Mouse (Mus musculus) kidney, embryonic 14.5 days (tissue): Measurements from ENCODE around the gene Arl8b. TPM values are rescaled to one million over a fixed set of nuclear protein-coding genes. Genes with fewer than 3 reads are reported as not detected.

Experiments
- ATAC-seq: fragments of 200-750 bp; cut with Nextera tagmentation; 2 replicates; pipeline ENCODE4 v1.8.0; 2017; ENCODE audit warnings: moderate number of reproducible peaks, mild to moderate bottlenecking, moderate TSS enrichment, moderate library complexity; ENCODE audit not compliant: low FRiP score, low TSS enrichment
- H3K27ac ChIP-seq: fragments of 300-500 bp; sonication (generic); 2 replicates; pipeline ENCODE4 v1.5.1; 2014; ENCODE audit warnings: low read depth, mild to moderate bottlenecking, low read length, moderate library complexity, mixed read lengths
- H3K27me3 ChIP-seq: fragments of 300-500 bp; sonication (generic); 2 replicates; pipeline ENCODE4 v1.6.1; 2014; ENCODE audit warnings: mild to moderate bottlenecking, low read length; ENCODE audit not compliant: control insufficient read depth, insufficient read depth
- H3K36me3 ChIP-seq: fragments of 300-500 bp; sonication (generic); 2 replicates; pipeline ENCODE4 v1.6.1; 2014; ENCODE audit warnings: low read length, mixed read lengths; ENCODE audit not compliant: control insufficient read depth, insufficient read depth
- H3K4me1 ChIP-seq: fragments of 300-500 bp; sonication (generic); 2 replicates; pipeline ENCODE4 v1.6.1; 2014; ENCODE audit warnings: low read length, mixed read lengths; ENCODE audit not compliant: control insufficient read depth, insufficient read depth
- H3K4me2 ChIP-seq: fragments of 300-500 bp; sonication (generic); replicated peaks from 2 replicates; pipeline ENCODE4 v1.6.1; 2014; ENCODE audit warnings: low read depth, mild to moderate bottlenecking, low read length
- H3K4me3 ChIP-seq: fragments of 300-500 bp; sonication (generic); 2 replicates; pipeline ENCODE4 v1.5.1; 2014; ENCODE audit warnings: mild to moderate bottlenecking, low read length
- H3K9ac ChIP-seq: fragments of 300-500 bp; sonication (generic); 2 replicates; pipeline ENCODE4 v1.6.1; 2014; ENCODE audit warnings: low read depth, mild to moderate bottlenecking, low read length, moderate library complexity
- H3K9me3 ChIP-seq: fragments of 300-500 bp; sonication (generic); 2 replicates; pipeline ENCODE4 v1.6.1; 2016; ENCODE audit warnings: low read length; ENCODE audit not compliant: control insufficient read depth
- WGBS: fragments of 180-500 bp; shearing (Covaris S2); extraction: QIAGEN DNeasy Blood & Tissue Kit; methylation state at CpG from one replicate; pipeline ENCODE4 v1.1.7; 2014; 5-methylcytosine and 5-hydroxymethylcytosine counted together
- polyA plus RNA-seq: library from polyadenylated mRNA; unstranded; fragments of >200 nt; fragmentation: Nextera tagmentation; extraction: Ambion mirVana; gene quantifications from 2 replicates; pipeline ENCODE4 v1.2.1, GENCODE M21; 2014

Gene Arl8b
- polyA plus RNA-seq, 1 experiment from 2014 or later, result 83.3 TPM

- no peaks in the 10 kb centered on the region for H3K9me3 ChIP-seq
These were observed 28.5 kb upstream of the Arl8b start for GRCm38 (mm10) chr6:108754376-108754775.

GRCm38 (mm10) chr6:108755936-108756335, 27.0 kb upstream of the Arl8b start:
- Histone ChIP-seq H3K9ac (no peak overlapping the region), H3K9me3 (no peaks in the 10 kb centered on the region), H3K4me1 (no peaks in the 10 kb centered on the region), H3K27ac (no peak overlapping the region), H3K27me3 (no peaks in the 10 kb centered on the region), H3K36me3 (no peaks in the 10 kb centered on the region), H3K4me3 (no peak overlapping the region), H3K4me2 (no peak overlapping the region)
- whole genome bisulfite sequencing, result 96% methylated on average over 7 of the region's 7 CpGs
- ATAC-seq, result no peak

More at GRCm38 (mm10) chr6:108754376-108754775, 28.5 kb upstream of the Arl8b start:
- Histone ChIP-seq H3K4me1 (no peaks in the 10 kb centered on the region), H3K36me3 (no peaks in the 10 kb centered on the region), H3K4me2 (no peak overlapping the region), H3K9ac (no peak overlapping the region), H3K27me3 (no peaks in the 10 kb centered on the region), H3K27ac (no peak overlapping the region), H3K4me3 (no peak overlapping the region)
- ATAC-seq, result 0 out of 2 replicates have a peak, but pooled peaks have one; percentile 65
- 67% methylated on average over 1 of the region's 1 CpGs for WGBS

- no peak overlapping the region for H3K9ac ChIP-seq
- no peaks in the 10 kb centered on the region for H3K27me3 ChIP-seq
- H3K4me1 ChIP-seq, result no peaks in the 10 kb centered on the region
- WGBS, result 38% methylated on average over 10 of the region's 10 CpGs
- no peaks in the 10 kb centered on the region for H3K9me3 ChIP-seq
- H3K36me3 ChIP-seq, result no peaks in the 10 kb centered on the region
- ATAC-seq, result peak; percentile 52
- no peak overlapping the region for H3K4me3 ChIP-seq
- no peak overlapping the region for H3K4me2 ChIP-seq
- no peak overlapping the region for H3K27ac ChIP-seq
These were observed 23.8 kb upstream of the Arl8b start for GRCm38 (mm10) chr6:108758997-108759697.

- ATAC-seq, result peak; percentile 75
- Histone ChIP-seq H3K36me3 (no peaks in the 10 kb centered on the region), H3K4me1 (no peaks in the 10 kb centered on the region), H3K27me3 (no peaks in the 10 kb centered on the region), H3K9me3 (no peaks in the 10 kb centered on the region), H3K4me2 (no peak overlapping the region), H3K27ac (no peak overlapping the region), H3K9ac (no peak overlapping the region), H3K4me3 (no peak overlapping the region)
- 49% methylated on average over 5 of the region's 5 CpGs for WGBS
These were observed 23.2 kb upstream of the Arl8b start for GRCm38 (mm10) chr6:108759698-108760039.

GRCm38 (mm10) chr6:108770880-108771279, 12.0 kb upstream of the Arl8b start:
- no peak overlapping the region for H3K27ac ChIP-seq
- H3K9me3 ChIP-seq, result no peaks in the 10 kb centered on the region
- no peaks in the 10 kb centered on the region for H3K27me3 ChIP-seq
- H3K4me2 ChIP-seq, result no peak overlapping the region
- no peaks in the 10 kb centered on the region for H3K36me3 ChIP-seq
- no peaks in the 10 kb centered on the region for H3K4me1 ChIP-seq
- no peak for ATAC-seq
- 88% methylated on average over 3 of the region's 3 CpGs for WGBS
- H3K4me3 ChIP-seq, result no peak overlapping the region
- H3K9ac ChIP-seq, result no peak overlapping the region

GRCm38 (mm10) chr6:108772913-108773312, 10.0 kb upstream of the Arl8b start:
- Histone ChIP-seq H3K27me3 (no peaks in the 10 kb centered on the region), H3K4me3 (no peak overlapping the region), H3K4me2 (no peak overlapping the region), H3K9ac (no peak overlapping the region), H3K36me3 (no peaks in the 10 kb centered on the region), H3K4me1 (no peaks in the 10 kb centered on the region), H3K9me3 (no peaks in the 10 kb centered on the region), H3K27ac (no peak overlapping the region)
- ATAC-seq, result peak; percentile 66; the same call in 1 of the 2 replicates
- 16% methylated on average over 9 of the region's 9 CpGs for WGBS

GRCm38 (mm10) chr6:108773480-108773879, 9.4 kb upstream of the Arl8b start:
- no peak for ATAC-seq
- Histone ChIP-seq H3K27ac (no peak overlapping the region), H3K4me2 (no peak overlapping the region), H3K4me3 (no peak overlapping the region), H3K4me1 (no peaks in the 10 kb centered on the region), H3K36me3 (no peaks in the 10 kb centered on the region), H3K9me3 (no peaks in the 10 kb centered on the region), H3K9ac (no peak overlapping the region), H3K27me3 (no peaks in the 10 kb centered on the region)
- WGBS, result 88% methylated on average over 6 of the region's 6 CpGs

- Histone ChIP-seq H3K4me2 (no peak overlapping the region), H3K27me3 (no peaks in the 10 kb centered on the region), H3K9me3 (no peaks in the 10 kb centered on the region), H3K4me1 (no peaks in the 10 kb centered on the region), H3K4me3 (no peak overlapping the region), H3K36me3 (no peaks in the 10 kb centered on the region), H3K9ac (no peak overlapping the region), H3K27ac (no peak overlapping the region)
- no peak for ATAC-seq
These were observed 6.6 kb upstream of the Arl8b start for GRCm38 (mm10) chr6:108776274-108776673.

GRCm38 (mm10) chr6:108777560-108778287, 5.2 kb upstream of the Arl8b start:
- no peak overlapping the region for H3K4me3 ChIP-seq
- no peaks in the 10 kb centered on the region for H3K27me3 ChIP-seq
- H3K27ac ChIP-seq, result no peak overlapping the region
- no peak for ATAC-seq
- no peaks in the 10 kb centered on the region for H3K4me1 ChIP-seq
- H3K9ac ChIP-seq, result no peak overlapping the region
- 79% methylated on average over 8 of the region's 8 CpGs for WGBS
- H3K4me2 ChIP-seq, result no peak overlapping the region
- H3K9me3 ChIP-seq, result no peaks in the 10 kb centered on the region
- no peaks in the 10 kb centered on the region for H3K36me3 ChIP-seq
